Mouse (Mus musculus): ENCODE data around the gene Rps27rt.
"Not testable (repeated sequence)": the region's sequence is repeated elsewhere in the genome, so short reads cannot be mapped to it uniquely, and the experiment has no call there.

Rps27rt gene

DNA sequence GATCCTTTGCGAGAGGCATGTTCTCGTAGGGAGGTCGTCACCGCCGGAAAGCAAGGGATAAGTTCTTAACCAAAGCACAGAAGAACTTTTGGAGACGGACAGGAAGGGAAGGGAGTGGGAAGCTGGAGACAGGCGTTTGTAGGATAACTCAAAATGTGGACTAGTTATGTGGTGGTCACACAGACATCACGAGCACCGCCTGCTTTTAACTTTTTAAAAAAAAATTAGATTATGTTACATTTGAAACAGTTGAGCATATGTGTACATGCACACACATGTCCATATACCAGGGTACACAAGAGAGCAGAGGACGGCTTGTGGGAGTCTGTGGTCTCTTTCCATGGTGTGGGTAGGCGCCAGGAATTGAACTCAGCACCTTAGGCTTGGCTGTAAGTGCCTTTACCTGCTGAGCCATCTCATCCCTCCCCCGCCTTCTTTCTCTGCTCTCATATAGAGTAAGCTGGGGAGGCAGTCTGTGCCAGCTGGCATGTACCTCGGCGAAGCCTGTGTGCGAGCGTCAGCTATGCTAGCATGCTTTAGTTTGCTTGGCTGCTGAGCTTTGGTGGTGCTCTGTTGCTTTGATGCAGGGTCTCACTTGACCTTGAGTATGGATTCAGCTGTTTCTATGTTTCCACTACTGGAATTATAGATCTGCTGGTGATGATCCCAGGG lies at the start of gene Rps27rt:
TSS of gene Rps27rt (minus strand) at position 51 of the 672 bp plus-strand sequence.
- DNase-seq (ENCODE audit: low spot score): no peak

DNA sequence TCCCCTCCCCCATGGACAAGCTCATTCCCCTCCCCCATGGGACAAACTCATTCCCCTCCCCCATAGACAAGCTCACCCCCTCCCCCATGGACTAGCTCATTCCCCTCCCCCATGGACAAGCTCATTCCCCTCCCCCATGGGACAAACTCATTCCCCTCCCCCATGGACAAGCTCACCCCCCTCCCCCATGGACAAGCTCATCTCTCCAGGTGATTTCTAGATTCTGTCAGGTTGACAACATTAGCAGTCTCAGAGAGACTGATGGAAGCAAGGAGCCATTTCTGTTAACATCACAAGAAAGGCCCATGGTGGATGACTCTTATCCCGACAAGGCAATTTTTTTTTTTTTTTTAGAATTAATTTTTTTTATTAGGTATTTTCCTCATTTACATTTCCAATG lies 48.5 kb upstream of the Rps27rt start:
- not testable (repeated sequence) for DNase-seq (ENCODE audit: low spot score)

DNA sequence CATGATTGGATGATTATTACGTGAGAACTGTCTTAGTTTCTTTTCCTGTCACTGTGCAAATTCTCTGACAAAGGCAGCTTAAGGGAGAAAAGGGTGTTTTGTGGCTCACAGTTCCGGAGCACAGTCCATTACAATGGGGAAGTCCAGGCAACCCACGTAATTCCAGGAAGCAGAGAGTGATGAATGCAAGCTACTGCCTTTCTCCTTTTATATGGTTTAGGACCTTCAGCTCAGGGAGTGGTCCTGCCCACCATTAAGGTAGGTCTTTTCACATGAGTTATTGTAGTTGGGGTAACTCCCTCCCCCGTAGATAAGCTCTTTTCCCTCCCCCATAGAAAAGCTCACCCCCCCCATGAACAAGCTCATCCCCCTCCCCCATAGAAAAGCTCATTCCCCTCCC lies 48.0 kb upstream of the Rps27rt start:
- no peak for DNase-seq (ENCODE audit: low spot score)

GRCm38 (mm10) chr9:115029307-115029706 lies 46.8 kb upstream of the Rps27rt start:
- no peak for DNase-seq (ENCODE audit: low spot score)

GRCm38 (mm10) chr9:115023708-115024383 lies 41.3 kb upstream of the Rps27rt start:
- DNase-seq (ENCODE audit: low spot score): no peak

DNA sequence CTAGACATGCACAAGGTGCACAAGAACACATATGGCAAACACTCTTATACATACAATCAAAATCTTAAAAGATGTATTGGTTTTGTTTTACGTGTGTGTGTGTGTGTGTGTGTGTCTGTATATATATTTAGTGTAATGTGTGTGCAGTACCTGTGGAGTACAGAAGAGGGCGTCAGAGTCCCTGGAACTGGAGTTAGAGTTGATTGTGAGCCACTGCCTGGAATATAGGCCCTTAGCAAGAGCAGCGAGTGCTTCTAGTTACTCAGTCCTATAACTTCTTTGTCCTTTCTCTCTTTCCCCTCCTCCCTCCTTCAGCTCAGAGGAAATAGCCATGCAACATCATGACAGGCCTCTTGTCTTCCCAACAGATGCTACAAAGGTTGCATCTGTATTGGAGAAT lies 40.6 kb upstream of the Rps27rt start:
- no peak for DNase-seq (ENCODE audit: low spot score)

DNA sequence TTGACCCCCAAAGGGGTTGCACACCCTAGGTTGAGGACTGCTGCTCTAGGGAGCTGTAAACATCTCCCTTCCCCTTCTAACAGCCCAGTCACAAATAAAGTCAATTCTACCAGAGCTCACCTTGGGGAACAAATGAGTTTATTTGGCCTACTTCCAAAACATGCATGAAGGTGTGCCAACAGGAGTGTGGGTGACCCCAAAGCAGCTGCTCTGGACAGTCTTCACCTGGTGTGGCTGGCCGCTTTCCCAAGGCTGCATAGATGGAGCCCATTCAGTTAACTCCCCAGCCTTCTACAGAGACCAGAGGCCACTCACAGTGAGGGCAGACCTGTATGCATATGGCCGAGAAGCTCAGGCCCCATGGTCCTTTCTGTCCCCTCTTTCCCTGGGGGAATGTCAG lies 38.9 kb upstream of the Rps27rt start:
- DNase-seq (ENCODE audit: low spot score): no peak

DNA sequence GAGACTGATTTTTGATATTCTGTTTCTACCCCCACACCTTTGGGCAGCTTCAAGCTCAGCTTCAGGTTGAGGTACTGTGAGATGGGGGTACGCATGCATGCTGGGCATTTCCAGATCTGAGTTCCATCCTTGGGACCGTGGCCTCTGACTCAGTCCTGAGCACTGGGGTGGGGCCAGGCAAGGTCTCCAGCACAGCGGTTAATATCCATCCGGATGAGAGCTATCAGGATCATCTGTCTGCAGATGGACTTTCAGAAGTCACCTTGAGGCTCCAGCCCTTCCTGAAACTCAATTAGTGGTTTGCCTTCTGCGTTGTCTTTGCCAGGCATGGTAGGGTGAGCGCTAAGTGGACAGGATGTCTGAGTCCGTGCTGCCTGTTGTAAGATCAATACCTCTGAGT lies 37.6 kb upstream of the Rps27rt start:
- no peak for DNase-seq (ENCODE audit: low spot score)

DNA sequence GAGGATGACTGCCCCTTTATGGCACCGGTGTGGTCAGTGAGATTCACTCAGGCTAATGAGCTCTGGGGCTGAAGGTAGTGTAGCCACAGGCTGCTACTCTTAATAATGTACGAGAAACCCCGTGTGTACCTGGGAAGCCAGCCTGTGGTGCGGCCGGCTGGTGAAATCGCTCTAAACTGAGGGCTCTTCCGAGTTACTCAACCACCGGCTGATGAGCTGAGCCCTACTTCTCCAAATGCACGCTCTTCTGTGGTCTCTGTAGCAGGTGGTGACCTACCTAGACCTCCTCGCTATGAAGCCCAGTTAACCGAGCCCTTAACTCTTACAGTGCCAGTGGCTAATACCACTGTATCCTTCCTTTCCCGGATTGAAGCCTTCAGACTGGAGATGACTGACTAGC lies 29.8 kb upstream of the Rps27rt start:
- DNase-seq (ENCODE audit: low spot score): no peak

DNA sequence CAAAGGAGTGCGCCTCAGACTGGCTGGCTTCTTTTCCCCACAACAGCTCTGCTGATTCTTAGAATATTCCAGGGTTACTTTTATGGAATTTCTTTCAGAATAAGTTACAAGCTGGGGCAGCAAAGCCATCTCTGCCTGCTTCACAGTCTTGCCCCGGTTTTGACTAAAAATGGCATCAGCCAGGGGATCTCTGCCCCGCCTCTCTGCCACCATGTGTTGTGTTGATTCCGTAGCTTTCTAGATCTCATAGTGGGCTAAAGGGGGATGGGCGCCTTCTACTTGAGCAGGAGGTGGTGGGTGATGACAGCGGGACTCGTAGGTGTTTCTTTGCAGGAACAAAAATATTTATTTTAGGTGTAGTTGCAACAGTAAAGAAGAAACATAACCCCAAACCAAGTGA lies 25.7 kb upstream of the Rps27rt start:
- DNase-seq (ENCODE audit: low spot score): no peak

- no peak for DNase-seq (ENCODE audit: low spot score)
These were observed 25.2 kb upstream of the Rps27rt start for GRCm38 (mm10) chr9:115007776-115008175.

DNA sequence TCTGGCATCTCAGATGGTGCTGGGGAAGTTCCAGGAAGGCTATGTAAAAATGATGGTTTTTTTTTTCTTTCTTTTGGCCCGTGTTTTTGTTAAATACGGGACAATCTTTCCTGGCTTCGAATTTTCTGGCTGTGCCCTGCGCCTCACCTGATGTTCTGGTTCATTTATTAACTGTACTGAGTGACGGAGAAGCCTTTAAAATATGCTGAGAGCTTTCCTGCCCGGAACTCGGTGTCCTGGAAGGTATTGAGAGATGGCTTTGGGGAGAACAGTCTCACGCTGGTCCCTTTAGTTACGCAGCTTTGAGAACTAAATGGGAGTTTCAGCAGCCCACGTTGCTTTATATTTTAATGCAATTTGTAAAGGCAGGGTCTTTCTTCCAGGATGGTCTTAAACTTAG lies 22.9 kb upstream of the Rps27rt start:
- DNase-seq (ENCODE audit: low spot score): no peak

- DNase-seq (ENCODE audit: low spot score): no peak
These were observed 17.2 kb upstream of the Rps27rt start for GRCm38 (mm10) chr9:114999771-115000146.

- no peak for DNase-seq (ENCODE audit: low spot score)
These were observed 16.7 kb upstream of the Rps27rt start for GRCm38 (mm10) chr9:114999010-114999770.

GRCm38 (mm10) chr9:114996489-114996888 lies 13.9 kb upstream of the Rps27rt start:
- no peak for DNase-seq (ENCODE audit: low spot score)

- no peak for DNase-seq (ENCODE audit: low spot score)
These were observed 13.2 kb upstream of the Rps27rt start for GRCm38 (mm10) chr9:114995716-114996115.

- DNase-seq (ENCODE audit: low spot score): no peak
These were observed 12.7 kb upstream of the Rps27rt start for GRCm38 (mm10) chr9:114995250-114995649.

GRCm38 (mm10) chr9:114992528-114992927 lies 10.0 kb upstream of the Rps27rt start:
- no peak for DNase-seq (ENCODE audit: low spot score)

DNA sequence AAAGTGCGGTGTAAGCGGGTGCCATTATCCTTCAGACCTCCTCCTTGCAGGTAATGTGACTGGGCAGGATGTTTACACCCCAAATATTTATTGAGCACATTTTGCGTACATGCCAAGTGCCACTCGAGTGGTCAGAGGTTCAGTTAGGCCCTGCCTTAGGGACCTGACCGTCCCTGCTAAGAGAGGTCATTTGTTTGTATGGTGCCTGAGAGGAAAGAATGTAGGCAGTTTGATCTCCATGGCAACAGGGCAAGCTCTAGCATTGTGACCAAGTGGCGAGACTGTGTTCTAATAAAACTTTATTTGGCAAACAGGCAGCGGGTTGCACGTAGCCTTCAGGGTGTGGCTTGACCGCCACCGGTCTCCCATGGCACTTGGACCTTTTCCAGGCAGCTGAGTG lies 7.9 kb upstream of the Rps27rt start:
- DNase-seq (ENCODE audit: low spot score): no peak

DNA sequence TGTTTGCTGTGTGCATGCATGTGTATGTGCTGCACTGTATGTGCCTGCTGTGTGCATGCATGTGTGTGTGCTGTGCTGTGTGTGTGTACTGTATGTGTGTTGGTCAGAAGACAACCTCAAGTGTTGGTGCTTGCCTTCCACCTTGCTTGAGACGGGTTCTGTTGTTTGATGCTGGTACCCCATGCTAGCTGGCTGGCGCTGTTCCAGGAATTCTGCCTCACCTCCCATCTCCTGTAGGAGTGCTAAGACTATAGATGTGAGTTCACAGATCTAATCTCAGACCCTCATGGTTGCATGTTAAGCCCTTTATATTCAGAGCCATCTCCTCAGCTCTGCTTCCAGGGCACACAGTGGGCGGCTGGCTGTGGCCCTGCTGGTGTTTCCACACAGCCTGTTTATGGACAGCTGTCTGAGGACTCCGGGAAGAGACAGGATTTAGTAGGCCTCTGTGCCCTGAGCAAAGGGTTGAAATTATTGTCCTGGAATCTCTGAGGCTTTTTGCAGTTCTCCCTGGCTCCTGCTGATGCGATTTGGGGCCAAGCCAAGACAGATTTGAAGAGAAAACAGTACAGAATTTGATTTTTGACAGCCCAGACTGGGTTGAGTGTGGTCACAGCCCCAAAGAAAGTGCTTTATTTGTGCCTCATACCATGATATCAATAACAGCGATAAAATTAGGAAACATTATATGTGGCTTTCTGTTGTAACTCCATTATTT lies 6.2 kb upstream of the Rps27rt start:
- DNase-seq (ENCODE audit: low spot score): no peak

DNA sequence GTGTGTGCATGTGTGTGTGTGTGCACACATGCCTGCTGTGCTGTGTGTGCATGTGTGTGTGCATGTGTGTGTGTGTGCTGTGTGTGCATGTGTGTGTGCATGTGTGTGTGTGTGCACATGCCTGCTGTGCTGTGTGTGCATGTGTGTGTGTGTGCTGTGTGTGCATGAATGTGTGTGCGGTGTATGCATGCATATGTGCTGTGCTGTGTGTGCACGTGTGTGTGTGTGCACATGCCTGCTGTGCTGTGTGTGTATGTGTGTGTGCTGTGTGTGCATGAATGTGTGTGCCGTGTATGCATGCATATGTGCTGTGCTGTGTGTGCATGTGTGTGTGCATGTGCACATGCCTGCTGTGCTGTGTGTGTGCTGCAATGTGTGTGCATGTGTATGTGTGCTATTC lies 5.5 kb upstream of the Rps27rt start:
- DNase-seq (ENCODE audit: low spot score): no peak

- no peak for DNase-seq (ENCODE audit: low spot score)
These were observed 3.8 kb upstream of the Rps27rt start for GRCm38 (mm10) chr9:114986361-114986760.

GRCm38 (mm10) chr9:114985741-114986140 lies 3.2 kb upstream of the Rps27rt start:
- no peak for DNase-seq (ENCODE audit: low spot score)

All from urinary bladder, postnatal 10 days (tissue).